Mouse (Mus musculus) stomach, postnatal 0 days (tissue): ENCODE measurements around the gene Slc7a10. TPM values are rescaled to one million over a fixed set of nuclear protein-coding genes. Genes with fewer than 3 reads are reported as not detected.

Experiments
- ATAC-seq: fragments of 200-750 bp; cut with Nextera tagmentation; 2 replicates; pipeline ENCODE4 v1.8.0; 2017; ENCODE audit not compliant: low FRiP score, low TSS enrichment
- DNase-seq: peaks from one replicate; pipeline ENCODE4 v3.0.0-alpha.2; 2016; ENCODE audit warnings: low spot score
- H3K27ac ChIP-seq: fragments of 300-500 bp; sonication (generic); replicated peaks from 2 replicates; pipeline ENCODE4 v1.5.1; 2014; ENCODE audit warnings: mild to moderate bottlenecking, control low read depth
- H3K27me3 ChIP-seq: fragments of 300-500 bp; sonication (generic); 2 replicates; pipeline ENCODE4 v1.6.1; 2014; ENCODE audit warnings: low read length; ENCODE audit not compliant: control insufficient read depth, insufficient read depth
- H3K36me3 ChIP-seq: fragments of 300-500 bp; sonication (generic); 2 replicates; pipeline ENCODE4 v1.6.1; 2014; ENCODE audit warnings: low read length, mixed read lengths; ENCODE audit not compliant: control insufficient read depth, insufficient read depth
- H3K4me1 ChIP-seq: fragments of 300-500 bp; sonication (generic); replicated peaks from 2 replicates; pipeline ENCODE4 v1.6.1; 2014; ENCODE audit warnings: antibody characterized with exemption; ENCODE audit not compliant: control insufficient read depth, insufficient read depth
- H3K4me2 ChIP-seq: fragments of 300-500 bp; sonication (generic); replicated peaks from 2 replicates; pipeline ENCODE4 v1.6.1; 2014; ENCODE audit warnings: low read depth, mild to moderate bottlenecking, control low read depth, moderate library complexity
- H3K4me3 ChIP-seq: fragments of 300-500 bp; sonication (generic); 2 replicates; pipeline ENCODE4 v1.5.1; 2014; ENCODE audit warnings: low read depth, low read length, control low read depth
- H3K9ac ChIP-seq: fragments of 300-500 bp; sonication (generic); 2 replicates; pipeline ENCODE4 v1.6.1; 2014; ENCODE audit warnings: mild to moderate bottlenecking, low read length, control low read depth, mixed read lengths
- H3K9me3 ChIP-seq: fragments of 300-500 bp; sonication (generic); 2 replicates; pipeline ENCODE4 v1.6.1; 2016; ENCODE audit warnings: low read length; ENCODE audit not compliant: control insufficient read depth
- CTCF ChIP-seq: IDR thresholded peaks from 2 replicates; pipeline ENCODE4 v1.5.1; 2016; ENCODE audit warnings: antibody characterized with exemption, low read depth, mild to moderate bottlenecking, moderate library complexity
- EP300 ChIP-seq: optimal IDR thresholded peaks from 2 replicates; pipeline ENCODE3; 2016; ENCODE audit warnings: antibody characterized with exemption
- WGBS: fragments of 180-500 bp; shearing (Covaris S2); extraction: QIAGEN DNeasy Blood & Tissue Kit; methylation state at CpG from one replicate; pipeline ENCODE4 v1.1.7; 2014; 5-methylcytosine and 5-hydroxymethylcytosine counted together
- polyA plus RNA-seq: library from polyadenylated mRNA; unstranded; fragments of >200 nt; fragmentation: Nextera tagmentation; extraction: Ambion mirVana; gene quantifications from 2 replicates; pipeline ENCODE4 v1.2.1, GENCODE M21; 2015

The Slc7a10 gene
- polyA plus RNA-seq, 1 experiment from 2014 or later = 0.82 TPM

- peak overlapping the region; percentile 68 for H3K4me2 ChIP-seq
- peak; percentile 60 for DNase-seq
Observed at GRCm38 (mm10) chr7:35184833-35185724, 1.1 kb upstream of the Slc7a10 start.

DNA sequence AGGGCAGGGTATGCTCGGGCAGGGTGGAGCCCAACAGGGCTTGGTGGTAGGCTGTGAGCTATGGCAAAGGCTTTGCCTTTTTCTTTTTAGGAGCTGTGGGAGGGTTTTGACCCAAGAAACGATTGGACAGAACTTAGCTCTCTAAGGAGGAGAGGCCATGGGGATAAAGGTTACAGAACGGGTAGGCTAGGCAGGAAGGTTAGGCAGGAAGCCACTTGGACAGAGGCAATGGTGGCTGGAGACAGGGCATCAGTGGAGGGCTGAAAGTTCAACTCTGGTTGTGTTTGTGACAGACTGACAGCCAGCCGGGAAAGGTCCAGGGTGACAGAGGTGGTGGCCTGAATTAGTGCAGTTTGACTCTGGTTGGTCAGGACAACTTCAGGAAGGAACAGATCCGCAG lies 3.5 kb downstream of the Slc7a10 start:
- Histone ChIP-seq H3K4me3 (no peak overlapping the region), H3K27ac (no peak overlapping the region), H3K4me2 (no peak overlapping the region), H3K9ac (no peak overlapping the region), H3K9me3 (no peaks in the 10 kb centered on the region), H3K36me3 (no peaks in the 10 kb centered on the region), H3K27me3 (peaks cover 6% of the 10 kb centered on the region; the same call in 1 of the 2 replicates), H3K4me1 (no peaks in the 10 kb centered on the region; the same call in none of the 2 replicates)
- DNase-seq (no peak), ATAC-seq (no peak)
- 58% methylated on average over 5 of the region's 5 CpGs for WGBS
- TF ChIP-seq EP300 = no peak
- TF ChIP-seq CTCF = no peak

More at GRCm38 (mm10) chr7:35184833-35185724, 1.1 kb upstream of the Slc7a10 start:
- Histone ChIP-seq H3K36me3 (no peaks in the 10 kb centered on the region), H3K4me1 (no peaks in the 10 kb centered on the region; the same call in none of the 2 replicates), H3K4me3 (peak overlapping the region; percentile 38), H3K27me3 (peaks cover 6% of the 10 kb centered on the region; the same call in 1 of the 2 replicates), H3K9ac (peak overlapping the region; percentile 23; the same call in 1 of the 2 replicates), H3K9me3 (no peaks in the 10 kb centered on the region), H3K27ac (no peak overlapping the region)
- 3% methylated on average over 54 of the region's 54 CpGs for WGBS
- peak; percentile 56 for ATAC-seq
- peak; percentile 65 for TF ChIP-seq CTCF
- no peak for TF ChIP-seq EP300

DNA sequence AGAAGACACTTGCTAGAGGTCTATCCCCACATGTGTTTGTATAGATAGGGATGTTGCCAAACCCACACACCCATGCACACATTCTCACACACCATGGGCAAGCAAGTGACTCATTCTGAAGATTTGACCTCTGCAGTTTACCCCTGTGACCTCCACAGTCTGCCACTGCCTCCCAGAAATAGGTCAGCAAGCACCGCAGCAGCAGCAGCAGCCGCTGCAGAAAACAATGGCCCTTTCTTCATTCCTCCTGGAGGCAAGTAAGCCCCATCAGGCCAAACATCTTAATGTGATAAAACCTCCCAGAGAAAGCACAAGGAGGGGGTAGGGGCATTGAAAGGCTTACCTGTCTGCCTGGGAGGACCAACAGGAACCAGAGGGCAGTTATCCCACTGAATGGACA lies 5.1 kb downstream of the Slc7a10 start:
- H3K4me1 ChIP-seq = no peaks in the 10 kb centered on the region; the same call in 1 of the 2 replicates
- no peaks in the 10 kb centered on the region for H3K9me3 ChIP-seq
- H3K27me3 ChIP-seq = no peaks in the 10 kb centered on the region
- TF ChIP-seq CTCF = no peak
- no peak for TF ChIP-seq EP300
- no peak for ATAC-seq
- no peak overlapping the region for H3K9ac ChIP-seq
- WGBS = 32% methylated on average over 2 of the region's 2 CpGs
- H3K36me3 ChIP-seq = no peaks in the 10 kb centered on the region
- H3K27ac ChIP-seq = no peak overlapping the region
- H3K4me2 ChIP-seq = no peak overlapping the region
- H3K4me3 ChIP-seq = no peak overlapping the region
- DNase-seq = no peak

DNA sequence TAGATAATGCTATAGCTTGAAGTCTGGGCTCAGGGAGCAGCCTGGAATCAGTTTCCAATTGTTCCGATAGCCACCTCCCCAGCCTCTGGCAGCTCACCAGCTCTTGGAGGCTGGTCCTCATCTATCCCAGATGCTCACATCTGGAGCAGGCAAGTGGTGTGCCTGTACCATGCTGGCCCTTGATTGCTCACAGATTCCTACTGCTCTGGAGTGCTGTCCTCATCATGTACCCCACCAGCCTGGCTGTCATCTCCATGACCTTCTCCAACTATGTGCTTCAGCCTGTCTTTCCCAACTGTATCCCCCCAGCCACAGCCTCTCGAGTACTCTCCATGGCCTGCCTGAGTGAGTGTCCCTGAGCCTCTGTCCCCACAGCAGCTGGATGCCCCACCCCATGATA lies 10.8 kb downstream of the Slc7a10 start:
- WGBS = 50% methylated on average over 2 of the region's 2 CpGs
- no peak overlapping the region for H3K9ac ChIP-seq
- no peaks in the 10 kb centered on the region for H3K9me3 ChIP-seq
- no peak overlapping the region for H3K27ac ChIP-seq
- TF ChIP-seq CTCF (no peak), EP300 (no peak)
- no peaks in the 10 kb centered on the region for H3K27me3 ChIP-seq
- H3K36me3 ChIP-seq = no peaks in the 10 kb centered on the region
- no peak for ATAC-seq
- H3K4me1 ChIP-seq = no peaks in the 10 kb centered on the region
- H3K4me3 ChIP-seq = no peak overlapping the region
- DNase-seq = no peak
- no peak overlapping the region for H3K4me2 ChIP-seq

- 86% methylated on average over 12 of the region's 12 CpGs for WGBS
- no peak for TF ChIP-seq CTCF
- no peak for TF ChIP-seq EP300
- no peaks in the 10 kb centered on the region for H3K36me3 ChIP-seq
- H3K9ac ChIP-seq = no peak overlapping the region
- H3K4me2 ChIP-seq = no peak overlapping the region
- ATAC-seq (no peak), DNase-seq (no peak)
- H3K27ac ChIP-seq = no peak overlapping the region
- no peaks in the 10 kb centered on the region for H3K4me1 ChIP-seq
- H3K27me3 ChIP-seq = no peaks in the 10 kb centered on the region
- H3K4me3 ChIP-seq = no peak overlapping the region
- no peaks in the 10 kb centered on the region for H3K9me3 ChIP-seq
Observed at GRCm38 (mm10) chr7:35198981-35199754, 13.0 kb downstream of the Slc7a10 start.
